Mouse (Mus musculus) stomach, embryonic 14.5 days (tissue): ENCODE measurements at regions not wholly inside any gene's neighbourhood (a gene's known extent, or its start where the extent isn't known, plus 50 kb on each side); places are given as distances from the start of the nearest gene placed in this dataset.

ENCODE experiments used
- ATAC-seq: fragments of 200-750 bp; cut with Nextera tagmentation; 2 replicates; pipeline ENCODE4 v1.8.0; 2017; ENCODE audit warnings: low read depth, moderate TSS enrichment; ENCODE audit not compliant: insufficient number of reproducible peaks, insufficient read depth, low FRiP score
- H3K27ac ChIP-seq: fragments of 300-500 bp; sonication (generic); 2 replicates; pipeline ENCODE4 v1.5.1; 2014; ENCODE audit warnings: mild to moderate bottlenecking, low read length, moderate library complexity, mixed read lengths
- H3K27me3 ChIP-seq: fragments of 300-500 bp; sonication (generic); 2 replicates; pipeline ENCODE4 v1.6.1; 2014; ENCODE audit warnings: low read length, control low read depth, mixed read lengths; ENCODE audit not compliant: control insufficient read depth, insufficient read depth
- H3K36me3 ChIP-seq: fragments of 300-500 bp; sonication (generic); 2 replicates; pipeline ENCODE4 v1.6.1; 2014; ENCODE audit warnings: mild to moderate bottlenecking, control low read depth, low read length, moderate library complexity, mixed read lengths; ENCODE audit not compliant: control insufficient read depth, insufficient read depth
- H3K4me1 ChIP-seq: fragments of 300-500 bp; sonication (generic); 2 replicates; pipeline ENCODE4 v1.6.1; 2014; ENCODE audit warnings: low read length, control low read depth, mixed read lengths; ENCODE audit not compliant: control insufficient read depth, insufficient read depth
- H3K4me2 ChIP-seq: fragments of 300-500 bp; sonication (generic); replicated peaks from 2 replicates; pipeline ENCODE4 v1.6.1; 2014; ENCODE audit warnings: low read depth, low read length, control low read depth
- H3K4me3 ChIP-seq: fragments of 300-500 bp; sonication (generic); 2 replicates; pipeline ENCODE4 v1.5.1; 2014; ENCODE audit warnings: low read depth, low read length, control low read depth
- H3K9ac ChIP-seq: fragments of 300-500 bp; sonication (generic); replicated peaks from 2 replicates; pipeline ENCODE4 v1.6.1; 2014; ENCODE audit warnings: low read depth, mild to moderate bottlenecking, control low read depth, low read length, moderate library complexity, mixed read lengths
- H3K9me3 ChIP-seq: fragments of 300-500 bp; sonication (generic); 2 replicates; pipeline ENCODE4 v1.6.1; 2016; ENCODE audit warnings: low read depth, low read length, control low read depth; ENCODE audit not compliant: control insufficient read depth
- WGBS: fragments of 180-500 bp; shearing (Covaris S2); extraction: QIAGEN DNeasy Blood & Tissue Kit; methylation state at CpG from one replicate; pipeline ENCODE4 v1.1.7; 2014; 5-methylcytosine and 5-hydroxymethylcytosine counted together

DNA sequence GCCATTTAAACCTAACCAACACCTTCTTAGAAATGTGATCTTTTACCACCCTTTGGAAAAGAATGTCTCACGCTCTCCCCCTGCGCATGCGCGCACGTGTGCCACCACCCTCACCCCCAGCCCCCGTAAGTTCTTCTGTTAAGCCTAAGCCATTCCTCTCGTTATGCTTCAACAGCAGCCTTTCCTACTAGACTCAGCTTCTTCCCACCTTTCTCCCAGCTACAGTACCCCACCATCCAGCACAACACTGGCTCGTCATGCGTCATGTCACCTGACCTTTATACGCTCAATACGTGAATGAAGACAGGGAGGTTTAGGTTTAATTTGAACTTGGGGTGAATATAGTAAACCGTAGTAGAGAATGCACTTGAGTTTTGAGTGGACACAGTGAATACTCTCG lies 55.8 kb upstream of the Mpp6 start:
- Histone ChIP-seq H3K27ac (no peak overlapping the region), H3K36me3 (no peaks in the 10 kb centered on the region), H3K27me3 (no peaks in the 10 kb centered on the region), H3K4me2 (no peak overlapping the region), H3K9me3 (no peaks in the 10 kb centered on the region), H3K9ac (no peak overlapping the region), H3K4me3 (no peak overlapping the region), H3K4me1 (no peaks in the 10 kb centered on the region)
- WGBS, result 86% methylated on average over 13 of the region's 13 CpGs
- ATAC-seq, result no peak

DNA sequence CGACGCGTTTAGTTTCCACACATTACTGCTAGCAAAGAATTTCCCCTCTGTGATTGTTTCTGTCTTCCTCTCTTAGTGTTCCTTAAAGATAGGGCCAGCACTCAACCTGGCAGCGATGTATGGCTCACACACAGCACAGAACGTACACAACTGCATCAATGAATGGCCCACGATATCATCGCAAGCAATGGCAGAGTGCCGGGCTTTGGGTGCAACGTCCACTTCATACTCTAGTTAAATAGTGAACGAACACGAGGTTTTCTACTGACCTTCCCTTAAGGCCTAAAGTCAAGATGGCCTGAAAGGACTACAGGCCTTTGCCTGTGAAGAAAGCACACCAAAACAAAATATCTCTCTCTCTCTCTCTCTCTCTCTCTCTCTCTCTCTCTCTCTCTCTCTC lies 51.4 kb upstream of the Mpp6 start:
- WGBS, result 90% methylated on average over 11 of the region's 11 CpGs
- ATAC-seq, result no peak
- Histone ChIP-seq H3K9me3 (no peaks in the 10 kb centered on the region), H3K27me3 (no peaks in the 10 kb centered on the region), H3K4me1 (no peaks in the 10 kb centered on the region), H3K9ac (no peak overlapping the region), H3K27ac (no peak overlapping the region), H3K4me3 (no peak overlapping the region), H3K4me2 (no peak overlapping the region), H3K36me3 (no peaks in the 10 kb centered on the region)

DNA sequence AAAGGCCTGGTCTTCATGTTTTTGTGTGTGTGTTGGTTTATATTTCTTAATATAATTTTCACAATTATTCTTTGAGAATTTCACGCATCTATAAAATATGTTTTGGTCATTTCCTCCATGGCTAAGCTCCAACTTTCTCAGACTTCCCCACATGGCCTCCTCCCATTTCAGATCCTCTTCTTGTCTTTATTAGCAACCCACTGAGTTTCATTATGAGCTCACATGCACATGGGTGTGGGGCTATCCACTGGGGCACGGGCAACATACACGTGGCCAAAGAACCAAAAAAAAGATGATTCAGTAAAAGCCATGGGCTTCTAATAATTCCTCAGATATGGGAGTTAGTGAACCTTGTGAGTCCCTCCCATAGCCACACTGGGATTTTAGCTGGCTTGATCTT lies 50.1 kb upstream of the Mpp6 start:
- Histone ChIP-seq H3K9ac (no peak overlapping the region), H3K4me2 (no peak overlapping the region), H3K36me3 (no peaks in the 10 kb centered on the region), H3K9me3 (no peaks in the 10 kb centered on the region), H3K4me3 (no peak overlapping the region), H3K27me3 (no peaks in the 10 kb centered on the region), H3K27ac (no peak overlapping the region), H3K4me1 (no peaks in the 10 kb centered on the region)
- 89% methylated on average over 3 of the region's 3 CpGs for WGBS
- ATAC-seq, result no peak
